Mouse (Mus musculus): Measurements from ENCODE around the gene Polr3g.

DNA sequence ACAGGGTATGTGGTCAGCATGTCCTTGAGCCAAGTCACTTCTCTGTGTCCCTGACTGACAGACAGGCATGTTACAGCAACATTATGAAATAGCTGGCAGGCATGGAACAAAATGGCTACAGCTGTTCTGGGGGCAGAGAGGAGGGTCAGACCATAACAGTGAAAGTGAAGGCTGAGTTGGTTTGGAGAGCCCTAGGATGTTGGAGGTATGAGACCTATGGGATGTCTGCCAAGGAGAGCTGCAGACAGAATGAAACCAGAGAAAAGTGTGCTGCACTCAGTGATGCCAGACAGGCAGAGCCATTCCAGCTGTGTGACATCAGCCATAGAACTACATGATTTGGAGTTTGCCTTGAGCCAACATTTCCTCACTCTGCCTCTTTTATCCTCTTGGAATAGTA, 44.1 kb upstream of the Polr3g start:
- TF ChIP-seq POLR2A (IDR thresholded peaks at IDR 0.05; ENCODE audit: control insufficient read depth, extremely low read depth, insufficient read depth, low read length, poor library complexity) (no peak), CTCF (IDR thresholded peaks at IDR 0.05; ENCODE audit: borderline replicate concordance, control insufficient read depth, extremely low read depth, insufficient read depth, low read length, poor library complexity) (no peak)
